1 mouse cellular context compared by ENCODE assay signal in the genomic region with DNA sequence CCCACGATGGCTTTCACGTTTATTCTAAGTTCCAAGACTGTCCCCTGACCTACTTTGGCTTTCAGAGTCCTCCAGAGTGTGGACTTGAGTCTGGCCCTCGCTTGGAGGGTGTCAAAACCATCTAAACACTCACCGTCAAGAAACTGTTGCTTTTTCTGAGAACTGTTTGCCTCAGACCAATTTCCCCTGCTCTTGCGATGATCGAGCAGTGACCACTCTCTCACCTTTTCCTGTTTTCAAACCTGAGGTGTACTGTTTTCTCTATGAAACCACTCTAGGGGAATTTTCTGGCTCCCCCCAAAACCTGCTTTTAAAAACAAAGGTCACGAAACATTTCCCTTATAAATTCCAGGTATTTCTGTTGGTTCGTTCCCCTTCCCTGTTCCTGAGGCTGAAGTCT.
TF ChIP-seq lines count a peak whose summit lies in the region.

No protein-coding gene starts in this region.

TF ChIP-seq in CH12.LX, 34 proteins besides CTCF, POLR2A, EP300 and RAD21 (continued from another document):
- 0 out of 2 replicates have a peak, but pooled peaks have one; percentile 8 for TF ChIP-seq ZMIZ1 (IDR thresholded peaks at IDR 0.05; ENCODE audit: low read depth, low read length)
- TF ChIP-seq MAZ (IDR thresholded peaks at IDR 0.05; ENCODE audit: low read depth, low read length) = no peak
- no peak for TF ChIP-seq ZC3H11A (IDR thresholded peaks at IDR 0.05; ENCODE audit: low read depth, low read length)
- no peak; the same call in 1 of the 2 replicates for TF ChIP-seq ETS1 (conservative IDR thresholded peaks at IDR 0.05; ENCODE audit: low read depth, low read length)
- no peak for TF ChIP-seq MAFK (IDR thresholded peaks at IDR 0.05; ENCODE audit: insufficient replicate concordance, low read length)
- TF ChIP-seq ZKSCAN1 (IDR thresholded peaks at IDR 0.05; ENCODE audit: borderline replicate concordance, low read depth, low read length) = no peak
- 0 out of 2 replicates have a peak, but pooled peaks have one; percentile 31 for TF ChIP-seq MYC (IDR thresholded peaks at IDR 0.05; ENCODE audit: low read depth, low read length)
- no peak for TF ChIP-seq MXI1 (IDR thresholded peaks at IDR 0.05; ENCODE audit: low read depth, low read length)
- TF ChIP-seq TBP (conservative IDR thresholded peaks at IDR 0.05; ENCODE audit: low read depth, low read length) = no peak
- TF ChIP-seq USF1 (IDR thresholded peaks at IDR 0.05; ENCODE audit: low read depth, low read length) = no peak
- no peak for TF ChIP-seq ELF1 (IDR thresholded peaks at IDR 0.05; ENCODE audit: low read depth, low read length)
- TF ChIP-seq UBTF (IDR thresholded peaks at IDR 0.05; ENCODE audit: low read depth, low read length) = no peak; the same call in 1 of the 2 replicates
- TF ChIP-seq IRF4 (IDR thresholded peaks at IDR 0.05; ENCODE audit: low read depth, low read length) = peak; percentile 63
